Mouse (Mus musculus) midbrain, embryonic 14.5 days (tissue): ENCODE results near the gene Gbx2. TPM values are rescaled to one million over a fixed set of nuclear protein-coding genes. Genes with fewer than 3 reads are reported as not detected.

Experiments
- ATAC-seq: fragments of 200-750 bp; cut with Nextera tagmentation; 2 replicates; pipeline ENCODE4 v1.8.0; 2017; ENCODE audit warnings: moderate number of reproducible peaks, moderate library complexity; ENCODE audit not compliant: low FRiP score, low TSS enrichment
- DNase-seq: peaks from one replicate; pipeline ENCODE4 v3.0.0-alpha.2; 2015
- H3K27ac ChIP-seq: fragments of 300-500 bp; sonication (generic); replicated peaks from 2 replicates; pipeline ENCODE4 v1.5.1; 2014; ENCODE audit warnings: mild to moderate bottlenecking, low read depth, low read length, moderate library complexity
- H3K27me3 ChIP-seq: fragments of 300-500 bp; sonication (generic); 2 replicates; pipeline ENCODE4 v1.6.1; 2014; ENCODE audit warnings: low read length, control low read depth, mixed read lengths; ENCODE audit not compliant: control insufficient read depth, insufficient read depth
- H3K36me3 ChIP-seq: fragments of 300-500 bp; sonication (generic); 2 replicates; pipeline ENCODE4 v1.6.1; 2014; ENCODE audit warnings: low read length, control low read depth; ENCODE audit not compliant: control insufficient read depth, insufficient read depth
- H3K4me1 ChIP-seq: fragments of 300-500 bp; sonication (generic); 2 replicates; pipeline ENCODE4 v1.6.1; 2014; ENCODE audit warnings: mild to moderate bottlenecking, antibody characterized with exemption, low read length, control low read depth; ENCODE audit not compliant: control insufficient read depth, insufficient read depth
- H3K4me2 ChIP-seq: fragments of 300-500 bp; sonication (generic); 2 replicates; pipeline ENCODE4 v1.6.1; 2014; ENCODE audit warnings: mild to moderate bottlenecking, low read length, moderate library complexity
- H3K4me3 ChIP-seq: fragments of 300-500 bp; sonication (generic); replicated peaks from 2 replicates; pipeline ENCODE4 v1.5.1; 2014; ENCODE audit warnings: low read depth, low read length
- H3K9ac ChIP-seq: fragments of 300-500 bp; sonication (generic); replicated peaks from 2 replicates; pipeline ENCODE4 v1.6.1; 2014; ENCODE audit warnings: mild to moderate bottlenecking, low read length, moderate library complexity
- H3K9me3 ChIP-seq: fragments of 300-500 bp; sonication (generic); 2 replicates; pipeline ENCODE4 v1.6.1; 2016; ENCODE audit warnings: low read length, control low read depth, mixed read lengths; ENCODE audit not compliant: control insufficient read depth
- WGBS: fragments of 180-500 bp; shearing (Covaris S2); extraction: QIAGEN DNeasy Blood & Tissue Kit; methylation state at CpG from one replicate; pipeline ENCODE4 v1.1.7; 2014; 5-methylcytosine and 5-hydroxymethylcytosine counted together
- polyA plus RNA-seq: library from polyadenylated mRNA; unstranded; fragments of >200 nt; fragmentation: Nextera tagmentation; extraction: Ambion mirVana; gene quantifications from 2 replicates; pipeline ENCODE4 v1.2.1, GENCODE M21; 2014

The Gbx2 gene
- polyA plus RNA-seq, 1 experiment from 2014 or later, result 12.1 TPM

DNA sequence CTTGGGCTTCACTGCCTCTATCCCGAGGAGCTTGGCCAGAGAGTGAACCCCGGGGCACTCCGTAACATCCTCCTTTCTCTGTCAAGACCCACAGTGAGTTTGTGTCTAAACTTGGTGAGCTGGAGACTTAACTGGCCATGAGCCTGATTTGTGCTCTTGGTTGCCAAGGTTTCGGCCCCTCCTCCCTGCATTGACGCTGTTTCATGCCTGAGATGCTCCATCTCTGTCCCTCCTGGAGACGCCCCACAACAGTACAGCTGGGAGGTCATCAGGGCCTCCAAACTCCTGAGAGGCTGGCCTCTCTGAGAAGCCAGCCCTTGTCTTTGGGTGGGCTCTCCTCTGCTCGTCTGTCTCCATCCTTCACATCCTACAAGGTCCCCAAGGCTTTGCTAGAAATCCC lies 38.7 kb downstream of the Gbx2 start:
- no peak overlapping the region for H3K4me3 ChIP-seq
- H3K9me3 ChIP-seq, result no peaks in the 10 kb centered on the region
- H3K4me1 ChIP-seq, result peaks cover 12% of the 10 kb centered on the region
- 20% methylated on average over 7 of the region's 7 CpGs for WGBS
- H3K4me2 ChIP-seq, result no peak overlapping the region
- H3K9ac ChIP-seq, result no peak overlapping the region
- H3K27me3 ChIP-seq, result no peaks in the 10 kb centered on the region
- ATAC-seq (0 out of 2 replicates have a peak, but pooled peaks have one; percentile 6), DNase-seq (no peak)
- H3K36me3 ChIP-seq, result peaks cover 32% of the 10 kb centered on the region
- no peak overlapping the region for H3K27ac ChIP-seq

DNA sequence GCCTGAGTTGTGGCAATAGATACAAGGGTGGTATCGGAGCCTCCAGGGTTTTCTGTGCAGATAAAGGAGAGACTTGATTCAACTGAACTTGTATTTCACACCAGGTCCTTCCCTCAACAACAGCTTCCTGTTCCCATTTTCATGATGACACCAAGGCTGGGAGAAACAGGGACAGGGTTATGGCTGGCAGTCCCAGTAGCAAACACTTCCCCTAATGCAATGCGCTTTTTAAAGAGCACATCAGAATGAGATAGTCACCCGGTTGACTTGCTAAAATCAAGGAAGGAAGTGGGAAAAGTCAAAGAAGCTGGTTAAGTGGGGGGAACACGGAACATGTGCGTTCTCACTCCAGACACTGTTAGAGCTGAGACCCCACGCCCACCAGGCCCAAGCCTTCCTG lies 39.6 kb downstream of the Gbx2 start:
- Histone ChIP-seq H3K4me3 (no peak overlapping the region), H3K9ac (no peak overlapping the region), H3K36me3 (peaks cover 32% of the 10 kb centered on the region), H3K27me3 (no peaks in the 10 kb centered on the region), H3K4me1 (peaks cover 12% of the 10 kb centered on the region), H3K27ac (no peak overlapping the region), H3K4me2 (no peak overlapping the region), H3K9me3 (no peaks in the 10 kb centered on the region)
- no peak for ATAC-seq
- 88% methylated on average over 6 of the region's 6 CpGs for WGBS
- DNase-seq, result no peak

DNA sequence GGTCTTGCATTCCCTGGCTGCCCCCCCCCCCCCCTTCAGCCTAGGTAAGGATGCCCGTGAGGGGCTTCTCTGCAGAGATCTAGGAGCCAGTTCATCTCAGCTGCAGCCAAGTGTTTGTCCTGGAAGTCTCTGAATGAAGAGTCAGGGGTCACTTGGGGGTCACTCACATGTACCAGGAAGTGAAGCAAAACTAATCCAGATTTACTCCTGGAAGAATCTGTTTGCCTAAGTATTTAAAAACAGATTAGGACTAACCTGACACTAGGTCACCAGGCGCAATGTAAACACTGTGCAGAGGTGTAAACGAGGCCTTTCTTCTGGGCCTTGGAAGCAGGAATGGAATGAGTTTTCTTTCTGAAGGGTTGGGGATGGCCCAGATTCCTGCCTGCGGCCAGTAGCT lies 45.3 kb downstream of the Gbx2 start:
- no peak overlapping the region for H3K27ac ChIP-seq
- H3K9ac ChIP-seq, result no peak overlapping the region
- DNase-seq (no peak), ATAC-seq (no peak)
- H3K36me3 ChIP-seq, result peaks cover 26% of the 10 kb centered on the region
- 27% methylated on average over 4 of the region's 4 CpGs for WGBS
- H3K4me1 ChIP-seq, result peaks cover 10% of the 10 kb centered on the region
- no peak overlapping the region for H3K4me2 ChIP-seq
- H3K4me3 ChIP-seq, result no peak overlapping the region
- no peaks in the 10 kb centered on the region for H3K9me3 ChIP-seq
- H3K27me3 ChIP-seq, result no peaks in the 10 kb centered on the region

DNA sequence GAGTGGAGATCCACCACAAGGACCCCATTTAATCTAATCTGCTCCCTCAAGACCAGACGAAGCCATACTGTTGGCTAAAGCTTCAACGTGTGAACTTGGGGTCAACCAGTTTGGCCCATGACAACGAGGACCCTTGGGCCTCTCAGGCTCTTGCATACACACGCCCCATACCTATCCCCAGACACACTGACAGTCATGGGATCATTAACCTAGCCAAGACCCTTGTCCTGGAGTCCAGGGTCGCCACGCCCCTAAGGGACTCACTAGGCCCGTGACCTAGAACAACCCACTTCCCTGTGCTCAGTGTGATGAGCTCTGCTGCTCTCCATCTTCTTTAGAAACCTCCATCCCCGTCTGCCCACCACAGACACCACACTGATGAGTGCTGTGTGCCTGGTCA lies 46.6 kb downstream of the Gbx2 start:
- no peak overlapping the region for H3K27ac ChIP-seq
- H3K9me3 ChIP-seq, result no peaks in the 10 kb centered on the region
- H3K4me3 ChIP-seq, result no peak overlapping the region
- no peak overlapping the region for H3K4me2 ChIP-seq
- H3K36me3 ChIP-seq, result peaks cover 17% of the 10 kb centered on the region
- ATAC-seq, result no peak
- no peak overlapping the region for H3K9ac ChIP-seq
- whole genome bisulfite sequencing, result 93% methylated on average over 8 of the region's 8 CpGs
- no peak for DNase-seq
- H3K27me3 ChIP-seq, result no peaks in the 10 kb centered on the region
- H3K4me1 ChIP-seq, result peaks cover 21% of the 10 kb centered on the region

DNA sequence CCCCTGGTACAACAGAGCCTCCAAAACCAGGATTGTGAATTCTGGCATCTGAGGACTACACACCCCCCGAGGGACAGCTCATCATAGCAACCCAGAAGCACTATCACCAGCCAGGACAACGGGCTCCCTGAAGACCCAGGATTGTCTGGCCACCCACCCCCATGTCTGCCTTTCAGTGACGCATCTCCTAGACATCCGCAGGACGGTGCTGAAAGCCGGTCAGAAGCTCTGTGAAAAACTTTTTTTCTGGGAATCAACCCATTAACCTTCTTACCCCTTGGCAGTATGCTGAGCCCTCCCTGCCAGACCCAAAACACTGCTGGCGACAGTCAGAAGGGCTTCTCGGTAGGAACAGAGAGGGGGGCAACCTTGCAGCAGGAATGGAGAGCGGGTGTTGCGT lies 50.1 kb downstream of the Gbx2 start:
- Histone ChIP-seq H3K27ac (no peak overlapping the region), H3K4me3 (no peak overlapping the region), H3K36me3 (peaks cover 4% of the 10 kb centered on the region; the same call in 1 of the 2 replicates), H3K4me2 (no peak overlapping the region), H3K9me3 (no peaks in the 10 kb centered on the region), H3K9ac (no peak overlapping the region), H3K4me1 (peaks cover 25% of the 10 kb centered on the region), H3K27me3 (no peaks in the 10 kb centered on the region)
- DNase-seq, result no peak
- 52% methylated on average over 10 of the region's 10 CpGs for WGBS
- no peak for ATAC-seq

DNA sequence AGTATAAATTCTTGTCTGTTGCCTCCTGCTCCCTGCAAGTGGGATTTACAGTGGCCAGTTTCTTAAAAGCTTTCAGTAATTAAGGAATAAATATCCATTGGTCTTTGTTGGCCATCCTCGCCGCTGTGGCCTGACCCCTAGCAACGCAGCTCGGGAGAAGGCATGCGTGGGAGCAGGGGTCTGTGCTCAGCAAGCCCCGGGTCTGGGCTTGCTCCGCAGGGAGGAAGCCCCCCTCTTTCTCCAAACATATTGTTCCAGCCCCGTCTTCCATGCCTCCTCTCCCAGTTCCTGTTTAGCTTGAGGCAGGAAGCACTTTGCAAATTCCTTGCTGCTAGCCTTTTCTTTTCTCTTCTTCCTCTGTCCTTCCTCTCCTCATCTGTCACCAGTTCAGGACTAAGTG lies 50.8 kb downstream of the Gbx2 start:
- Histone ChIP-seq H3K4me1 (peaks cover 25% of the 10 kb centered on the region), H3K27ac (no peak overlapping the region), H3K36me3 (peaks cover 4% of the 10 kb centered on the region; the same call in 1 of the 2 replicates), H3K27me3 (no peaks in the 10 kb centered on the region), H3K9me3 (no peaks in the 10 kb centered on the region), H3K4me2 (no peak overlapping the region), H3K4me3 (no peak overlapping the region), H3K9ac (no peak overlapping the region)
- WGBS, result 3% methylated on average over 8 of the region's 8 CpGs
- ATAC-seq (no peak), DNase-seq (no peak)

DNA sequence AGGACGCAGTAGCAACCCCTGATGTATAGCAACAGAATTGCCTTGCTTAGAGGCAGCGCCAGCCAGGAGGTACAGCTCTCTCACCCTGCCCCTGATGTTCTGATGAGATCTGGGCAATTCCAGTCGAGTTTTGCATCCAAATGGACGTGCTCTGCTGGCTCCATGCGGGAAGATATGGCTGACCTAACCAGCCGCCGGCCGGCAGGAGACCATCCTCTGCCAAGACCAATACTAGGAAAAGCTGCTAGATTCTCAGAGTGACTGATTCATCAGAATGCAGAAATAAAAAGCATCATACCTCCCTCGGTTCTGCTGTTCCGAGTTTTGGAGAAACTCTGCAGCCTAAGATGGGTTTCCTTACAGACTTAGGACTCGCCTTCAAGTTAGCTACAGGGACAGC lies 52.5 kb downstream of the Gbx2 start:
- 72% methylated on average over 11 of the region's 11 CpGs for WGBS
- no peaks in the 10 kb centered on the region for H3K9me3 ChIP-seq
- H3K27me3 ChIP-seq, result no peaks in the 10 kb centered on the region
- H3K4me2 ChIP-seq, result no peak overlapping the region
- DNase-seq (no peak), ATAC-seq (no peak)
- H3K4me3 ChIP-seq, result no peak overlapping the region
- peaks cover 23% of the 10 kb centered on the region for H3K4me1 ChIP-seq
- H3K27ac ChIP-seq, result no peak overlapping the region
- no peak overlapping the region for H3K9ac ChIP-seq
- H3K36me3 ChIP-seq, result peaks cover 4% of the 10 kb centered on the region; the same call in 1 of the 2 replicates

Other genes with a start within 250 kb of the Gbx2 start
- gene Asb18, start 83.5 kb upstream of the Gbx2 start, polyA plus RNA-seq, result 0.25 and 0.90 TPM in 2 replicates
- 0.20 and 0.31 TPM in 2 replicates for gene Iqca, start 222.2 kb upstream of the Gbx2 start, polyA plus RNA-seq